Mouse (Mus musculus): ENCODE data around the gene Fam120c. TPM values are rescaled to one million over a fixed set of nuclear protein-coding genes. Genes with fewer than 3 reads are reported as not detected.

Fam120c gene
- 7.2 and 7.8 TPM in 2 replicates for polyA plus RNA-seq (2015; fragmentation: Nextera tagmentation; extraction: Ambion mirVana)

DNA sequence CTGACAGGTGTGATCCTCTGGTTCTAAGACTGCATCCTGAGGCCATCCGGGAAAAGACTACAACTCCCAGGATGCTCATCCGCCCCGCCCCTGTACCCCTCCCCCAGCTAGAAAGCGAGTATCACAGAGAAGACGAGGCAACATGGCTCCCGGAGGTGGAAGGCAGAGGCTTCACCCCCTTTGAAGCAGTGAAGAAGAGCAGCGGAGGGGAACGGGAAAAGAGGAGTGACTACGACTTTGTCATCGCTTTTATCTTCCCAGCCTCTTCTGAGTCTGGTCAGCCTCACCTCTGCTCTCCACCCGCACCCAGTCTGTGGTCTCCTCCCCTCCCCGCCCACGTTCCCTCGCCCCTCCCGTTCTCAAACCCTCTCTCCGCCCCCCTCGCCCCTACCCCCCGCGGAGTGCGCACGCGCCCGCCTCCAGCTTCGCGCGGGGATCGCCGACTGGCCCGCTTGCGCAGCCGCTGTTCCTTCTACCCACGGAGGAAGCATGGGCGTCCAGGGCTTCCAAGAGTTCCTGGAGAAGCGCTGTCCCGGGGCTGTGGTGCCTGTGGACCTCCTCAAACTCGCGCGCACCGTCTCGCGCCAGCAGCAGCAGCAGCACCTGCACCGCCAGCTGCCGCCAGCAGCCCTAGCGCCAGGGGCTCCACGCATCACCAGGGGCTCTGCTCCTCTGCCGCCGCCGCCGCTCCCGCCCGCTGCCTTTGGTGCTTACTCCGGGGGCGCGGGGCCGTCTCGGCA lies at the start of gene Fam120c:
Gene Fam120c, plus strand, starts transcription at position 415 of the 740 bp plus-strand sequence.
- H3K9me3 ChIP-seq = no peaks in the 10 kb centered on the region
- H3K4me2 ChIP-seq (replicated peaks) = peak within 1 kb of the TSS; percentile 65
- H3K27ac ChIP-seq (replicated peaks) = peak within 1 kb of the TSS; percentile 94
- peak within 1 kb of the TSS; percentile 58 for H3K9ac ChIP-seq (replicated peaks)
- H3K36me3 ChIP-seq = no peaks in the 10 kb centered on the region
- peak within 1 kb of the TSS; percentile 70 for H3K4me3 ChIP-seq
- peaks cover 19% of the 10 kb centered on the region for H3K4me1 ChIP-seq
- 18% methylated on average over 46 of the region's 56 CpGs for WGBS
- no peaks in the 10 kb centered on the region for H3K27me3 ChIP-seq
- ATAC-seq (replicated peaks) = peak; percentile 94

- H3K4me2 ChIP-seq (replicated peaks) = no peak overlapping the region
- H3K36me3 ChIP-seq = peaks cover 6% of the 10 kb centered on the region; the same call in 1 of the 2 replicates
- H3K4me3 ChIP-seq = no peak overlapping the region
- no peak for ATAC-seq (replicated peaks)
- H3K9ac ChIP-seq (replicated peaks) = no peak overlapping the region
- no peak overlapping the region for H3K27ac ChIP-seq (replicated peaks)
- H3K4me1 ChIP-seq = no peaks in the 10 kb centered on the region
- H3K9me3 ChIP-seq = no peaks in the 10 kb centered on the region
- no peaks in the 10 kb centered on the region for H3K27me3 ChIP-seq
Observed at GRCm38 (mm10) chrX:151298329-151298728, 45.6 kb upstream of the Fam120c start.

- Histone ChIP-seq H3K27ac (replicated peaks) (no peak overlapping the region), H3K27me3 (no peaks in the 10 kb centered on the region), H3K4me1 (no peaks in the 10 kb centered on the region), H3K9me3 (no peaks in the 10 kb centered on the region), H3K4me3 (no peak overlapping the region), H3K4me2 (replicated peaks) (no peak overlapping the region), H3K36me3 (no peaks in the 10 kb centered on the region), H3K9ac (replicated peaks) (no peak overlapping the region)
- ATAC-seq (replicated peaks) = no peak
- WGBS = 78% methylated on average over 4 of the region's 4 CpGs
Observed at GRCm38 (mm10) chrX:151313732-151314131, 30.2 kb upstream of the Fam120c start.

- Histone ChIP-seq H3K4me1 (no peaks in the 10 kb centered on the region), H3K27me3 (no peaks in the 10 kb centered on the region), H3K4me3 (no peak overlapping the region), H3K9ac (replicated peaks) (no peak overlapping the region), H3K27ac (replicated peaks) (no peak overlapping the region), H3K4me2 (replicated peaks) (no peak overlapping the region), H3K9me3 (no peaks in the 10 kb centered on the region), H3K36me3 (no peaks in the 10 kb centered on the region)
- no peak for ATAC-seq (replicated peaks)
- 85% methylated on average over 2 of the region's 2 CpGs for WGBS
Observed at GRCm38 (mm10) chrX:151333615-151334014, 10.4 kb upstream of the Fam120c start.

DNA sequence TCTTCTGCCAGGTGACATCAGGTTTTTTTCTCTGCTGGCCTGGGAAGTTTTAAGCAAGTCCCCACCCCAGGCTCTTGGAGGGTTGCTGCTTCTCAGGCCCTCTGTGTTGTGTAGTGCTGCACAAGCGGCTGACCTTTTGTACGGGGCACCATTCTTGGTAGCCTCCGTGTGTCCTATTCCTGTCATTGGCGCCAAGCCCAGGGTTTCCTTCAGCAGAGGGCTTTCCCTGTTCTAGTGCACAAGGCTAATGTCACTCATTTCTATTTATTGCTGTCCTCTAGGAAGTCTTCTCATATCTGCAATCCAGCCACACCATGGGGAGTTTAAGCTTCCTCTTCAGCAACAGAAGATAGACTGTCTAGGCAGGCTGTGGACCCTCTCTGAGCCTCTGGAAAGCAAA lies 6.2 kb upstream of the Fam120c start:
- no peak overlapping the region for H3K4me3 ChIP-seq
- no peak for ATAC-seq (replicated peaks)
- 69% methylated on average over 4 of the region's 4 CpGs for WGBS
- no peak overlapping the region for H3K27ac ChIP-seq (replicated peaks)
- no peaks in the 10 kb centered on the region for H3K9me3 ChIP-seq
- H3K27me3 ChIP-seq = no peaks in the 10 kb centered on the region
- H3K36me3 ChIP-seq = no peaks in the 10 kb centered on the region
- H3K9ac ChIP-seq (replicated peaks) = no peak overlapping the region
- H3K4me1 ChIP-seq = no peaks in the 10 kb centered on the region
- H3K4me2 ChIP-seq (replicated peaks) = no peak overlapping the region

DNA sequence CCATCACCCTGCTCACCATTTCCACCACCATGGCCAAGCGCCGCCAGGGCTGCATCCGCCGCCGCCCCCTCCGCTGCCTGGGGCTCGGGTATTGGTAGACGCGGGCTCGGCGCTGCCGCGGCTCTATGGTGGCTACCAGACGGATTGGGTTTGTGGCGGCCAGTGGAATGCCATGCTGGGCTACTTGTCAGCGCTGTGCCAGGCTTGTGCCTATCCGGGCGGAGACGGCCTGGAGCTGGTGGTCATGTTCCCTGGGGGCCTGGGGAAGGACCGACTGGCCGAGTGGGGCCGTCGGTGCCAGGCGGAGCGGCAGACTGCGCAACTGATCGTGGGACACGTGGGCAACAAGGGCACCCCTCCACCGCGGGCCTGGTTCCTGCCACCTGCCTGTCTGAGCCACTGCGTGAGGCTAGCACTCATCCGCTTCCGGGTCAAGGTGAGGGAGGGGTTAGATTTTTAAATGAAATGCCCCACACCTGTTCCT lies 568 bp downstream of the Fam120c start:
- peak overlapping the region; percentile 70 for H3K4me3 ChIP-seq
- ATAC-seq (replicated peaks) = peak; percentile 67
- no peaks in the 10 kb centered on the region for H3K9me3 ChIP-seq
- H3K9ac ChIP-seq (replicated peaks) = peak overlapping the region; percentile 58
- H3K27ac ChIP-seq (replicated peaks) = peak overlapping the region; percentile 94
- peaks cover 19% of the 10 kb centered on the region for H3K4me1 ChIP-seq
- no peaks in the 10 kb centered on the region for H3K27me3 ChIP-seq
- H3K4me2 ChIP-seq (replicated peaks) = peak overlapping the region; percentile 65
- H3K36me3 ChIP-seq = no peaks in the 10 kb centered on the region
- 23% methylated on average over 33 of the region's 33 CpGs for WGBS

GRCm38 (mm10) chrX:151345333-151346125 lies 1.6 kb downstream of the Fam120c start:
- Histone ChIP-seq H3K27me3 (no peaks in the 10 kb centered on the region), H3K9me3 (no peaks in the 10 kb centered on the region), H3K4me3 (peak overlapping the region; percentile 70), H3K36me3 (no peaks in the 10 kb centered on the region), H3K27ac (replicated peaks) (0 out of 2 replicates have a peak overlapping the region, but pooled peaks have one; percentile 21), H3K9ac (replicated peaks) (no peak overlapping the region; the same call in 1 of the 2 replicates), H3K4me2 (replicated peaks) (peak overlapping the region; percentile 65), H3K4me1 (peaks cover 19% of the 10 kb centered on the region)
- no peak for ATAC-seq (replicated peaks)
- 28% methylated on average over 11 of the region's 11 CpGs for WGBS

- no peaks in the 10 kb centered on the region for H3K9me3 ChIP-seq
- no peak overlapping the region for H3K9ac ChIP-seq (replicated peaks)
- H3K36me3 ChIP-seq = no peaks in the 10 kb centered on the region
- no peak overlapping the region for H3K4me3 ChIP-seq
- no peak overlapping the region for H3K27ac ChIP-seq (replicated peaks)
- H3K4me2 ChIP-seq (replicated peaks) = no peak overlapping the region
- ATAC-seq (replicated peaks) = no peak
- H3K4me1 ChIP-seq = peaks cover 19% of the 10 kb centered on the region
- H3K27me3 ChIP-seq = no peaks in the 10 kb centered on the region
Observed at GRCm38 (mm10) chrX:151347278-151347677, 3.3 kb downstream of the Fam120c start.

GRCm38 (mm10) chrX:151349322-151349721 lies 5.3 kb downstream of the Fam120c start:
- Histone ChIP-seq H3K4me3 (no peak overlapping the region), H3K9me3 (no peaks in the 10 kb centered on the region), H3K36me3 (no peaks in the 10 kb centered on the region), H3K4me1 (peaks cover 19% of the 10 kb centered on the region), H3K27me3 (no peaks in the 10 kb centered on the region), H3K9ac (replicated peaks) (no peak overlapping the region), H3K27ac (replicated peaks) (no peak overlapping the region), H3K4me2 (replicated peaks) (no peak overlapping the region)
- ATAC-seq (replicated peaks) = no peak
- WGBS = 77% methylated on average over 5 of the region's 5 CpGs

DNA sequence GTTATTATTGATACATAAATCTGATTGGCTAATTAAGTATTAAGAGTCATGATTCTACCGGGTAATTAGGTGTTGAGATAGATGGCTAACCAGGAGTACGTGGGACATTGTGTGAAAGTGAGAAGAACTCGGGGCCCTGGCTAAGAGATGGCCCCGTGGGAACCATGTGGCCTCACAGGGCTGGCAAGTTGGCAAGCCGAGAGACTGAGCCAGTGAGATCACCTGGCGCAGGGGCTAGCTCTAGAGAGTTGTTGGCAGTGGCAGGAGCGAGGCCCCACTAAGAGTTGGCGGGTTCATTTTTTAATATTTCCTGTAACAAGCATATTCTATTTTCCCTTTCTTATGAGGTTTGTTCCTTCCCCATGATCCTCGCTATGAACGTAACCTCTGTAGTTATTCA lies 74.8 kb downstream of the Fam120c start:
- 93% methylated on average over 10 of the region's 10 CpGs for WGBS

DNA sequence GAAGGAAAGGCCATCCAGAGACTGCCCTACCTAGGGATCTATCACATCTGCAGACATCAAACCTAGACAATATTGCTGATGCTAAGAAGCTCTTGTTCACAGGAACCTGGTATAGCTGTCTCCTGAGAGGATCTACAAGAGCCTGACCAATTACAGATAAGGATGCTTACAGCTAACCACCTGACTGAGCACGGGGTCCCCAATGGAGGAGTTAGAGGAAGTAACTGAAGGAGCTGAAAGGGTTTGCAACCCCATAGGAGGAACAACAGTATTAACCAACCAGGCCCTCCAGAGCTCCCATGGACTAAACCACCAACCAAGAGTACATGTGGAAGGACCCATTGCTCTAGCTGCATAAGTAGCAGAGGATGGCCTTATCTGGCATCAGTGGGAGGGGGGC lies 76.8 kb downstream of the Fam120c start:
- Histone ChIP-seq H3K27me3 (no peaks in the 10 kb centered on the region), H3K27ac (replicated peaks) (no peak overlapping the region), H3K9ac (replicated peaks) (no peak overlapping the region), H3K9me3 (no peaks in the 10 kb centered on the region), H3K4me1 (no peaks in the 10 kb centered on the region), H3K36me3 (no peaks in the 10 kb centered on the region), H3K4me2 (replicated peaks) (no peak overlapping the region), H3K4me3 (no peak overlapping the region)
- ATAC-seq (replicated peaks) = no peak
- 91% methylated on average over 1 of the region's 1 CpGs for WGBS

More for the DNA sequence above, 74.8 kb downstream of the Fam120c start:
- Histone ChIP-seq H3K4me2 (replicated peaks) (no peak overlapping the region), H3K27ac (replicated peaks) (no peak overlapping the region), H3K9ac (replicated peaks) (no peak overlapping the region), H3K36me3 (no peaks in the 10 kb centered on the region), H3K4me1 (no peaks in the 10 kb centered on the region), H3K4me3 (no peak overlapping the region), H3K27me3 (no peaks in the 10 kb centered on the region), H3K9me3 (no peaks in the 10 kb centered on the region)
- ATAC-seq (replicated peaks) = no peak

DNA sequence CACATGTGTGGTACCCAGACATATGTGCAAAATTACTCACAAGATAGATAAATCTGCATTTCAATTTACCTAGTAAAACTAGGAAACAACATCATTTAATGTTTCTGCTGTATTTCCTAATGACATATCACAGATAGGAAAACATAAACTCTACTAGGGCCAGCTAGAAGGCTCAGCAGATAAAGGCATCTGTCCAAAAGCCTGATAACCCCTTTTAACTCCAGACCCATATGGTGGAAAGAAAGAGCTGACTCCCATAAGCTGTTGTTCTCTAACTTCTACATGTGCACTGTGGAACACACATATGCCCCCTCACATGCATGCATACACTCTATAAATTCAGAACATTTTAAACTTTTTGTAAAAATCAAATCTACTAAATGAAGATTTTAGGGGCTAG lies 99.7 kb downstream of the Fam120c start:
- no peak overlapping the region for H3K27ac ChIP-seq (replicated peaks)
- no peak overlapping the region for H3K4me2 ChIP-seq (replicated peaks)
- H3K9me3 ChIP-seq = no peaks in the 10 kb centered on the region
- H3K4me3 ChIP-seq = no peak overlapping the region
- H3K27me3 ChIP-seq = no peaks in the 10 kb centered on the region
- no peak overlapping the region for H3K9ac ChIP-seq (replicated peaks)
- no peaks in the 10 kb centered on the region for H3K4me1 ChIP-seq
- H3K36me3 ChIP-seq = no peaks in the 10 kb centered on the region
- ATAC-seq (replicated peaks) = no peak

All from forebrain, embryonic 15.5 days (tissue).